In genomic region chr7:99980132-99980591, GRCm38 (mm10) we compare ENCODE assay signal across 7 mouse cellular contexts. TPM values are rescaled to one million over a fixed set of nuclear protein-coding genes. Genes with fewer than 3 reads are reported as not detected.
DNase-seq lines count a peak whose midpoint lies in the region; ATAC-seq lines count a peak whose summit lies in the region.

Rnf169 (minus strand) TSS chr7:99980448.

- peak; percentile 92 for DNase-seq in adrenal gland, adult 8-10 months
- DNase-seq in embryo, embryonic 9.5 days (ENCODE audit: extremely low spot score), result peak; percentile 90
- DNase-seq in gastrocnemius, postnatal 4 days (ENCODE audit: low spot score in 2 of 2), result peak; percentile 74 to 89
- DNase-seq in kidney, adult 11 months, result peak; percentile 94
- DNase-seq in limb, embryonic 10.5 days (ENCODE audit: low spot score), result peak; percentile 91
- peak; percentile 74 for DNase-seq in spleen, adult 12 weeks (ENCODE audit: low spot score)

- H3K27ac ChIP-seq in limb, embryonic 10.5 days, result peak within 1 kb of the TSS; percentile 99
- peak within 1 kb of the TSS; percentile 98 for H3K27ac ChIP-seq in midbrain, embryonic 13.5 days

- under 1% methylated on average over 55 of the region's 55 CpGs for WGBS in limb, embryonic 10.5 days
- WGBS in midbrain, embryonic 13.5 days, result under 1% methylated on average over 53 of the region's 55 CpGs

- peaks cover 9% of the 10 kb centered on the region for H3K36me3 ChIP-seq in limb, embryonic 10.5 days
- no peaks in the 10 kb centered on the region for H3K36me3 ChIP-seq in midbrain, embryonic 13.5 days

- ATAC-seq in midbrain, embryonic 13.5 days, result peak; percentile 90

- no peaks in the 10 kb centered on the region for H3K27me3 ChIP-seq in limb, embryonic 10.5 days (ENCODE audit: low read depth, poor library complexity, severe bottlenecking)
- no peaks in the 10 kb centered on the region for H3K27me3 ChIP-seq in midbrain, embryonic 13.5 days

- peak within 1 kb of the TSS; percentile 97 for H3K4me3 ChIP-seq in limb, embryonic 10.5 days
- peak within 1 kb of the TSS; percentile 96 for H3K4me3 ChIP-seq in midbrain, embryonic 13.5 days (replicated peaks)

- peaks cover 18% of the 10 kb centered on the region for H3K4me1 ChIP-seq in limb, embryonic 10.5 days
- peaks cover 27% of the 10 kb centered on the region for H3K4me1 ChIP-seq in midbrain, embryonic 13.5 days (replicated peaks)

- H3K4me2 ChIP-seq in midbrain, embryonic 13.5 days (replicated peaks), result peak within 1 kb of the TSS; percentile 79

- H3K9ac ChIP-seq in midbrain, embryonic 13.5 days (replicated peaks), result peak within 1 kb of the TSS; percentile 95

- H3K9me3 ChIP-seq in limb, embryonic 10.5 days (replicated peaks), result no peaks in the 10 kb centered on the region
- H3K9me3 ChIP-seq in midbrain, embryonic 13.5 days, result 0 out of 2 replicates have a peak, but pooled peaks cover 2% of the 10 kb centered on the region

RNA-seq across cellular contexts. Expression of gene Rnf169, which starts in this region (rescaled TPM):
- 10 to 100 TPM; 17.0 to 25.7 (median 19.9) TPM for total RNA-seq in adrenal gland, adult 8-10 months (2022)
- total RNA-seq in gastrocnemius, postnatal 4 days (2021), result 10 to 100 TPM; 12.4 to 14.5 TPM
- 5.6 and 6.3 TPM in 2 replicates for polyA plus RNA-seq in limb, embryonic 10.5 days (2016; fragmentation: Nextera tagmentation; extraction: Ambion mirVana)
- 5.0 and 5.5 TPM in 2 replicates for polyA plus RNA-seq in midbrain, embryonic 13.5 days (2015; fragmentation: Nextera tagmentation; extraction: Ambion mirVana)

Comparison
In these comparisons a context has a peak if more than half of its experiments do, and no peak if none do; other contexts are left out.
1. Peak in every context shown above with its lines: DNase-seq, ATAC-seq, H3K4me3 ChIP-seq and H3K27ac ChIP-seq.